Mouse (Mus musculus) T-helper 1 cell (primary cell): ENCODE results near the gene Nlrp1b.

Experiments
- in situ Hi-C: fragments of 300-600 bp; cut with MboI, MseI; formaldehyde crosslinking; loops from one replicate; pipeline ENCODE4 v1.15.1; 2025; ENCODE audit warnings: high pct_unique_total_duplicates

Gene Nlrp1b

GRCm38 (mm10) chr11:71230684-71231480 lies at the start of gene Nlrp1b:
TSS of gene Nlrp1b (minus strand) at chr11:71230733.
- in situ Hi-C loops: no loop called here

- in situ Hi-C loops: no loop called here
Observed at GRCm38 (mm10) chr11:71261036-71261435, 30.5 kb upstream of the Nlrp1b start.

GRCm38 (mm10) chr11:71251333-71251732 lies 20.8 kb upstream of the Nlrp1b start:
- in situ Hi-C loops: no loop called here

- in situ Hi-C loops: no loop called here
Observed at GRCm38 (mm10) chr11:71224614-71225013, 5.9 kb downstream of the Nlrp1b start.

GRCm38 (mm10) chr11:71202703-71203102 lies 27.8 kb downstream of the Nlrp1b start:
- in situ Hi-C loops: no loop called here

GRCm38 (mm10) chr11:71199349-71199748 lies 31.2 kb downstream of the Nlrp1b start:
- in situ Hi-C loops: no loop called here

- in situ Hi-C loops: no loop called here
Observed at GRCm38 (mm10) chr11:71169633-71170032, 60.9 kb downstream of the Nlrp1b start.

- in situ Hi-C loops: no loop called here
Observed at GRCm38 (mm10) chr11:71164139-71164538, 66.4 kb downstream of the Nlrp1b start.

GRCm38 (mm10) chr11:71159439-71160136 lies 70.9 kb downstream of the Nlrp1b start:
- in situ Hi-C loops: no loop called here

GRCm38 (mm10) chr11:71155272-71155671 lies 75.3 kb downstream of the Nlrp1b start:
- in situ Hi-C loops: no loop called here

GRCm38 (mm10) chr11:71144661-71145060 lies 85.9 kb downstream of the Nlrp1b start, which contains the start of gene Nlrp1a:
TSS of gene Nlrp1a (minus strand) at chr11:71144704.
- in situ Hi-C loops: no loop called here

GRCm38 (mm10) chr11:71142031-71142430 lies 88.5 kb downstream of the Nlrp1b start:
- in situ Hi-C loops: no loop called here

GRCm38 (mm10) chr11:71107128-71107527 lies 123.4 kb downstream of the Nlrp1b start:
- in situ Hi-C loops: no loop called here

GRCm38 (mm10) chr11:71106261-71107021 lies 124.1 kb downstream of the Nlrp1b start:
- in situ Hi-C loops: no loop called here

GRCm38 (mm10) chr11:71103931-71104330 lies 126.6 kb downstream of the Nlrp1b start:
- in situ Hi-C loops: no loop called here
